Mouse (Mus musculus) hindbrain, embryonic 16.5 days (tissue): Measurements from ENCODE around the gene Atp5j. TPM values are rescaled to one million over a fixed set of nuclear protein-coding genes. Genes with fewer than 3 reads are reported as not detected.

Experiments
- ATAC-seq: fragments of 200-750 bp; cut with Nextera tagmentation; 2 replicates; pipeline ENCODE4 v1.8.0; 2017; ENCODE audit warnings: moderate TSS enrichment, moderate library complexity
- H3K27ac ChIP-seq: fragments of 300-500 bp; sonication (generic); 2 replicates; pipeline ENCODE4 v1.5.1; 2014; ENCODE audit warnings: low read depth, mild to moderate bottlenecking, control low read depth, low read length, moderate library complexity
- H3K27me3 ChIP-seq: fragments of 300-500 bp; sonication (generic); replicated peaks from 2 replicates; pipeline ENCODE4 v1.6.1; 2014; ENCODE audit warnings: low read length; ENCODE audit not compliant: control insufficient read depth, insufficient read depth
- H3K36me3 ChIP-seq: fragments of 300-500 bp; sonication (generic); 2 replicates; pipeline ENCODE4 v1.6.1; 2014; ENCODE audit warnings: mild to moderate bottlenecking, low read length, moderate library complexity, mixed read lengths; ENCODE audit not compliant: control insufficient read depth, insufficient read depth
- H3K4me1 ChIP-seq: fragments of 300-500 bp; sonication (generic); 2 replicates; pipeline ENCODE4 v1.6.1; 2014; ENCODE audit warnings: low read depth, low read length; ENCODE audit not compliant: control insufficient read depth, insufficient read depth
- H3K4me2 ChIP-seq: fragments of 300-500 bp; sonication (generic); 2 replicates; pipeline ENCODE4 v1.6.1; 2014; ENCODE audit warnings: mild to moderate bottlenecking, low read length, control low read depth, moderate library complexity
- H3K4me3 ChIP-seq: fragments of 300-500 bp; sonication (generic); 2 replicates; pipeline ENCODE4 v1.5.1; 2014; ENCODE audit warnings: mild to moderate bottlenecking, low read length, control low read depth, moderate library complexity
- H3K9ac ChIP-seq: fragments of 300-500 bp; sonication (generic); 2 replicates; pipeline ENCODE4 v1.6.1; 2014; ENCODE audit warnings: low read depth, mild to moderate bottlenecking, control low read depth, low read length, moderate library complexity
- H3K9me3 ChIP-seq: fragments of 300-500 bp; sonication (generic); 2 replicates; pipeline ENCODE4 v1.6.1; 2014; ENCODE audit warnings: mild to moderate bottlenecking, low read length, moderate library complexity; ENCODE audit not compliant: control insufficient read depth
- WGBS: fragments of 180-500 bp; shearing (Covaris S2); extraction: QIAGEN DNeasy Blood & Tissue Kit; methylation state at CpG from one replicate; pipeline ENCODE4 v1.1.7; 2014; 5-methylcytosine and 5-hydroxymethylcytosine counted together
- polyA plus RNA-seq: library from polyadenylated mRNA; unstranded; fragments of >200 nt; fragmentation: Nextera tagmentation; extraction: Ambion mirVana; gene quantifications from 2 replicates; pipeline ENCODE4 v1.2.1, GENCODE M21; 2015

The Atp5j gene
- polyA plus RNA-seq, 1 experiment from 2014 or later = 807 TPM

DNA sequence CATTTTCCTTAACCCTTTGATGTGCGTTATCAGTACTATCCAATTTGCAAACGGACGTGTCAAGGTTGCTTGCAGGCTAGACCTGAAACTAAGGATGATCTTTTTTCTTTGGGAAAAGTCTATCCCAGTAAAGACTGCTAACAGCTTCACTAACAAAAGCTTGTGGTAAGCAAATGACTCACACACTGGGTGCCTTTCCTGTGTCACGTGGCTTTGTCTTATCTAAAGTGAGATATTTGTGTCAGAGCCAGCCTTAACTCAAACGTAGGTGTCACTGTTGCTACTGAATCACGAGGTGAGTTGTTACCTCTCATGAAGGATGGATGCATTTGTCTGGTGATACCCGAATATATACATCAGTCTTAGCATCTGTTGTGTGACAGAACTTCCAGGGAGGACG lies 29.2 kb upstream of the Atp5j start:
- Histone ChIP-seq H3K9me3 (no peaks in the 10 kb centered on the region), H3K27ac (no peak overlapping the region), H3K4me2 (no peak overlapping the region), H3K36me3 (peaks cover 13% of the 10 kb centered on the region), H3K27me3 (no peaks in the 10 kb centered on the region), H3K4me3 (no peak overlapping the region), H3K9ac (no peak overlapping the region), H3K4me1 (no peaks in the 10 kb centered on the region)
- ATAC-seq = no peak
- 94% methylated on average over 8 of the region's 8 CpGs for WGBS

DNA sequence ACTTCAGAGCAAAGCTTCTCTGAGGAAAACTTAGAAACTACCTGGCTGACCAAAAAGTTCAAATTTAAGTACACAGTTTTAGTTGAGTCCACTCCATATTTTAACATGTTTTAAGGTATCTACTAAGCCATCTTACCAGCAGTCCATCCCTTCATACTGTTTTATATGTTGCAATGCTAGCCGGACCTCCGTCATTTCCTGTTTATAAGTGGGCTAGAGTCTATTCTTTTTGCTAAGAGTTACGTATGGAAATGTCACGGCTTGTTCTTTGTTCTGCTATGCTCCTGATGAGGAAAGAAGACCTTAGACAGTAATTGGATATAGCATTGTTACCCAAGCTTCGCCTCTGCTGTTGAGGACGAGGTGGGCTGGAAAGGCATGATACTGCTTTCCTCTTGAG lies 18.1 kb upstream of the Atp5j start:
- ATAC-seq = no peak
- Histone ChIP-seq H3K9ac (no peak overlapping the region), H3K36me3 (peaks cover 32% of the 10 kb centered on the region), H3K4me1 (no peaks in the 10 kb centered on the region), H3K4me2 (no peak overlapping the region), H3K27ac (no peak overlapping the region), H3K9me3 (no peaks in the 10 kb centered on the region), H3K27me3 (no peaks in the 10 kb centered on the region), H3K4me3 (no peak overlapping the region)
- 95% methylated on average over 6 of the region's 6 CpGs for WGBS

DNA sequence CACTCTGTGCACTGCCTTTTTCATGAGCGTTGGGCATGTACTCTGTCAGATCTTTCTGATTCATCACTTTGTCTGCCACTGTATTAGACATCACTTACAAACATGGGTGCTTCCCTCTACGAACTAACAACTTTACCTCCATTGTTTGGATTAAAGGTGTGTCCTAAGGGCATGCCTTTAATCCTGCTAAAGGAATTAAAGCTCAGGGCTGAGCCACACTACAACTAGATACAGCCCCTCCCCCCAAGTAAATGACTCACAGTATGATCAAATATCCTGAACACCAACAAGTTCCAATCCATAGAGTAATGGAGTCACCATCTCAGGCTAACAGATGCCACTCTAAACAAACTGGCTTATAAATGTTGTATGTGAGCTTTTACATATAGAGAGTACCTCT lies 3.2 kb upstream of the Atp5j start:
- WGBS = 90% methylated on average over 2 of the region's 2 CpGs
- H3K9ac ChIP-seq = no peak overlapping the region
- peaks cover 13% of the 10 kb centered on the region for H3K4me1 ChIP-seq
- no peak overlapping the region for H3K27ac ChIP-seq
- ATAC-seq = no peak
- no peaks in the 10 kb centered on the region for H3K27me3 ChIP-seq
- H3K9me3 ChIP-seq = no peaks in the 10 kb centered on the region
- H3K4me3 ChIP-seq = no peak overlapping the region
- peaks cover 7% of the 10 kb centered on the region for H3K36me3 ChIP-seq
- H3K4me2 ChIP-seq = no peak overlapping the region

DNA sequence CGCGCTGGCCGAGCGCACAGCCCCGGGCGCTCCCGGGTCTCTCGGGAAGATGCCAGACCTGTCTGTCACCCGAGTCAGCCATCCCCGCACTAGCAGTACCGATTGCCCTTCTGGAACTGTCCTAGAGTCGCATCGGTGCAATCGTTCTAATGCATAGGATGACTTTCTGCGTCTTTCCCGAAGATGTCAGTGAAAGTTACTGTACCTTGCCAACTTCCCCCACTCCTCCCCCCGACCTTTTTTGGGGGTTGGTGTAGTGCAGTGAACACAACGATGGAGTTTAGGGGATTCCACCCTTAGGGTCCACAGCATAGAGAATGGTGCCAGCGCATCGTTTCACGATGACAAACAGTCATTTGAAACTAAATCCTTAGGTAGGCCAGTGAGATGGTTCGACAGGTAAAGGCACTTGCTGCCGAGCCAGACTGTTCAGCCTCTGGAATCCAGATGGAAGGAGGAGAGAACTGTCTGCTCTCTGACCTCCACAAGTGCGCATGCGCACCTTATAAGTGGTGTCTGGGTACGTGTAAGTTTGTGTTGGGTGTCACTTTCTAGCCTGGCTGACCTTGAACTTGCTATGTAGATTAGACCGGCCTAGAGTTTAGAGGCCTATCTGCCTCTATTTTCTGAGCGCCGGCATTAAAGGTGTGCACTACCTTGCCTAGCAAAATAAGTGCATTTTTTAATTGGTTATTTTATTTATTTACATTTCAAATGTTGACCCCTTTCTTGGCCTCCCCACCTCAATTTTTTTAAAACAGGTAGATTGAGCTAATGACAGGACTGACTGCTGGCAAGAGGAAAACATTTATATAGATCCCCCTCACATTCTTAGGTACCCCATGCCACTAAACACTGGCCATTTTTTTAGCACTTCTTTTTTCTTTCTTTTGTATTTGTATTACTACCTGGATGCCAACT lies 658 bp upstream of the Atp5j start:
- no peaks in the 10 kb centered on the region for H3K27me3 ChIP-seq
- H3K4me1 ChIP-seq = peaks cover 22% of the 10 kb centered on the region
- 9% methylated on average over 22 of the region's 29 CpGs for WGBS
- H3K27ac ChIP-seq = peak overlapping the region; percentile 95
- peak overlapping the region; percentile 93 for H3K4me3 ChIP-seq
- peak overlapping the region; percentile 94 for H3K4me2 ChIP-seq
- peak; percentile 17 for ATAC-seq
- peak overlapping the region; percentile 98 for H3K9ac ChIP-seq
- peaks cover 11% of the 10 kb centered on the region for H3K36me3 ChIP-seq
- H3K9me3 ChIP-seq = no peaks in the 10 kb centered on the region

DNA sequence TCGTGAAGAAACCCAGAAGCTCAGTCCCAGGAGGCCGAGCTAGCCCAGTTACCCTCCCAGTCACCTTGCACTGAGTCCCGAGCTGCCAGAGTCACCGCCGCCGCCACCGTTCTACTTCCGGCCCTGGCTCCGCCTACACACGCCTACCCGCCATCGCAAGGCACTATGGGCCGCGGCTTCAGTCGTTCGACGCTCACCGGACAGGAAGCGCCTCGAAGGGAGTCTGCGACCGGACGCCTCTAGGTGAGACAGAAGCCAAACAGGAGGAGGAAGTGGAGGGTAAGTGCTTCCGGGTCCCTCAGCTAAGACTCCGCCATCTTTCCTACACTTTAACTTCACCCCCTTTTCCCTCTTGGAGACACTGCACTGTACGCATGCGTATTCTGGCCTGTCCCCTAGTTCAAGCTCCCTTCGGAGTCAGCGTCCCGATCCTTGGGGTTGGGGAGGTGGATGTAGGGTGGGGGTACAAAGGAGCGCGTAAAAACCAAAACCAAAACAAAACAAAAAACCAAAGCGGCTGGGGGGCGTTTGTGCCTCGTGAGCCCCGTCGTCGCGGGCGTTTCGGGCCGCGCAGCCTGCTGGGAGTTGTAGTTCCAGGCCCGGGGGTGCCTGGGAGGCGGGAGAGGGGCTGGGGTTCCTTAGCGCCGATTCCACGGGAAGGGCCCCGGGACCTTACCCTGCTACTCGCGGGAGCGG lies 532 bp downstream of the Atp5j start, which contains the start of gene Gabpa:
Gene Gabpa (plus strand): TSS at position 181 of the 696 bp plus-strand sequence.
- Histone ChIP-seq H3K4me3 (peak within 1 kb of the TSS; percentile 93), H3K4me1 (peaks cover 22% of the 10 kb centered on the region), H3K9ac (peak within 1 kb of the TSS; percentile 98), H3K4me2 (peak within 1 kb of the TSS; percentile 94), H3K36me3 (peaks cover 19% of the 10 kb centered on the region), H3K27me3 (no peaks in the 10 kb centered on the region), H3K27ac (peak within 1 kb of the TSS; percentile 95), H3K9me3 (no peaks in the 10 kb centered on the region)
- under 1% methylated on average over 52 of the region's 52 CpGs for WGBS
- ATAC-seq = peak; percentile 98

DNA sequence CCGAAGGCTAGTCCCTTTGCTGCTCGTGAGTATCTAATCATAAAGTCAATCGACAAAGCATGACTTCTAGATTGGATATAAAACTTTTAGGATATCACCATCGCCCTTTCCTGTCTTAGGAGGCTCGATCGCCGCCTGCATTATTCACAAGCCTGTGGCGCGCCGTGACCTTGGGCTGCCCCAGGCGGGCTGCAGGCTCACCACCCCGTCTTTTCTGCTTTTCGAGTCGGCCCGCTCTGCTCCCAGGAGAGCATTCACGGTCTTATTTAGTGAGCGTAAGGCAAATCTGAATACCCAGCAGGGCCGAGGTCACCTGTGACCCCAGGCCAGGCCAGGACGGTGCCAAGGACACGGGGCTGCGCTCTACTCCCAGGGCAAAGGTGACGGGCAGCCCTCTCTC lies 1.1 kb downstream of the Atp5j start:
- Histone ChIP-seq H3K27ac (peak overlapping the region; percentile 95), H3K9ac (peak overlapping the region; percentile 98), H3K36me3 (peaks cover 21% of the 10 kb centered on the region), H3K4me1 (peaks cover 22% of the 10 kb centered on the region), H3K9me3 (no peaks in the 10 kb centered on the region), H3K4me3 (peak overlapping the region; percentile 93), H3K4me2 (peak overlapping the region; percentile 80), H3K27me3 (no peaks in the 10 kb centered on the region)
- under 1% methylated on average over 22 of the region's 22 CpGs for WGBS
- ATAC-seq = no peak

DNA sequence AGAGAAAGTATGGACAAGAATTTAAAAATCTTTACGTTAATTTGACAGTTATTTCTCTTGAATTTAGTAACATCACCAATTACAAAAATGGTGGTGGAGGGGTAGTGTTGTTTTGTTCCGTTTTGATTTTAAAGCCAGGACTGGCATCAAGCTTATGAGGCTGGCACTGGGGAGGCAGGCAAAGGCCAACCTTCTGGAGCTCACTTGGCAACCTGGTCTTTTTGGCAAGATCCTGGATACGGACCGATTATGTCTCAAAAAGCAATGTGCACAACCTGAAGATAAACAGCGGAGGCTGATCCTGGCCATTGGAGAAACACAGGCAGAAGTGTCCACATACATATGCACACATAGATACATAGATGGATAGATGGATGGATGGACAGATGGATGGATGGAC lies 2.7 kb downstream of the Atp5j start:
- H3K4me3 ChIP-seq = no peak overlapping the region
- H3K27me3 ChIP-seq = no peaks in the 10 kb centered on the region
- H3K9me3 ChIP-seq = no peaks in the 10 kb centered on the region
- H3K4me1 ChIP-seq = peaks cover 22% of the 10 kb centered on the region
- H3K27ac ChIP-seq = no peak overlapping the region
- no peak overlapping the region for H3K4me2 ChIP-seq
- H3K36me3 ChIP-seq = peaks cover 23% of the 10 kb centered on the region
- ATAC-seq = no peak
- no peak overlapping the region for H3K9ac ChIP-seq
- WGBS = 83% methylated on average over 5 of the region's 5 CpGs

DNA sequence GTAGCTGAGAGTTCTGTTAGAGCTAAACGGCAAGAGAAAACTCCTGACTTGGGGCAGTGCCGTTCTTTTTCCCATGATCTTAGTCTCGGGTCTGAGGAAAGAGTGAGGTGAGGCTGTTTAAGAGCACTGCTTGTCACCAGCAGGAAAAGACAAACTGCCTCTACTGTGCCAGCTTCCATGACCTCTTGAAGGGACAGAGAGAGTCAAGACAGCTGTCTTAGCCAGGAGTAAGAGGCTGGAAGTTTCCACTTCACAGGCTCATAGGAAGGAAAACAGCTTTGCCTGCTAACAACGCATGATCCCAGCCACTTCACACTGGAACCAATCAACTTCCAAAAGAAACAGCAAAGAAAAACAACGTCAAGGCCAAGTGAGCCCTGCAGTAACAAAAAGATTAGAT lies 3.7 kb downstream of the Atp5j start:
- Histone ChIP-seq H3K9me3 (no peaks in the 10 kb centered on the region), H3K27me3 (no peaks in the 10 kb centered on the region), H3K27ac (no peak overlapping the region; the same call in 1 of the 2 replicates), H3K36me3 (peaks cover 27% of the 10 kb centered on the region), H3K9ac (no peak overlapping the region), H3K4me1 (peaks cover 21% of the 10 kb centered on the region), H3K4me3 (no peak overlapping the region), H3K4me2 (no peak overlapping the region)
- no peak for ATAC-seq
- WGBS = 88% methylated on average over 5 of the region's 5 CpGs

DNA sequence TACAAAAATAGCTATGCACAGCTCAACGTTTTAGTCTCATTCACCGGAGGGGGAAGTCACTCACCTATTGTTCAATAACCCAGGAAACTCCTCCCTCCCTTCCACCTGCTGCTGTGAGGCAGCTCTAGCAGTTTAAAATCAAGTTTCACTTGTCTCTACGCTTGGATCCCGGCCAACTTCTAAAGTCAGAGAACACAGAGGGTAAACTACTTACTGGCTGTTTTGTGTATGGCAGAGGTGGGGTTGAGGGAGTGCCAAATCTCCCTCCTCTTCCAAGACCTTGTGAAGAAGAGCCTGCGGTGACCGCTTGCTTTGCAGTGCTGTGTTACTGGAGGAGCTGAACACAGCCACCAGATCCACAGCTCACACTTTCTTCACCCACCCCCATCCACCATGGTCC lies 10.4 kb downstream of the Atp5j start:
- no peak for ATAC-seq
- H3K9me3 ChIP-seq = no peaks in the 10 kb centered on the region
- H3K27me3 ChIP-seq = no peaks in the 10 kb centered on the region
- 59% methylated on average over 6 of the region's 6 CpGs for WGBS
- H3K27ac ChIP-seq = no peak overlapping the region
- H3K4me3 ChIP-seq = no peak overlapping the region
- no peaks in the 10 kb centered on the region for H3K4me1 ChIP-seq
- peaks cover 26% of the 10 kb centered on the region for H3K36me3 ChIP-seq
- H3K4me2 ChIP-seq = no peak overlapping the region
- no peak overlapping the region for H3K9ac ChIP-seq
